Comparison of ENCODE assay signal across 23 mouse cellular contexts in genomic region chr15:83046730-83047129, GRCm38 (mm10).
"Had no signal": no experiment of that assay in that cellular context is flagged by ENCODE, and none has a peak within 500 bp of the region (broad histone marks: within the 10 kb centered on the region; RNA-seq: fewer than 3 reads in every experiment).

No protein-coding gene starts in this region.

- DNase-seq: cerebellum, postnatal 10 days; cerebellum, postnatal 14 days; cerebellum, postnatal 25 days; cerebellum, postnatal 36 days; embryo, embryonic 11 days; forebrain, postnatal 0 days; gastrocnemius, adult 2 months; gastrocnemius, postnatal 10 days; gastrocnemius, postnatal 14 days; gastrocnemius, postnatal 25 days; gastrocnemius, postnatal 36 days; heart, adult 11 months; heart, adult 18-20 months had no signal

- H3K9ac ChIP-seq: embryonic facial prominence, embryonic 12.5 days; embryonic facial prominence, embryonic 13.5 days; embryonic facial prominence, embryonic 15.5 days; forebrain, embryonic 12.5 days; forebrain, embryonic 13.5 days; forebrain, embryonic 15.5 days; forebrain, postnatal 0 days had no signal

- H3K36me3 ChIP-seq: embryonic facial prominence, embryonic 10.5 days; embryonic facial prominence, embryonic 12.5 days; embryonic facial prominence, embryonic 13.5 days; embryonic facial prominence, embryonic 15.5 days; forebrain, embryonic 10.5 days; forebrain, embryonic 12.5 days; forebrain, embryonic 15.5 days; heart, embryonic 10.5 days had no signal

- H3K4me3 ChIP-seq: embryonic facial prominence, embryonic 10.5 days; embryonic facial prominence, embryonic 12.5 days; embryonic facial prominence, embryonic 13.5 days; embryonic facial prominence, embryonic 15.5 days; erythroblast, embryonic 14.5 days; forebrain, embryonic 10.5 days; forebrain, embryonic 12.5 days; forebrain, embryonic 13.5 days; forebrain, embryonic 15.5 days; gastrocnemius, adult 2 months; heart, embryonic 10.5 days had no signal

- H3K27me3 ChIP-seq: embryonic facial prominence, embryonic 12.5 days; embryonic facial prominence, embryonic 13.5 days; embryonic facial prominence, embryonic 15.5 days; forebrain, embryonic 12.5 days; forebrain, embryonic 13.5 days; forebrain, embryonic 15.5 days had no signal

- H3K27ac ChIP-seq: embryonic facial prominence, embryonic 10.5 days; embryonic facial prominence, embryonic 12.5 days; embryonic facial prominence, embryonic 13.5 days; embryonic facial prominence, embryonic 15.5 days; forebrain, embryonic 10.5 days; forebrain, embryonic 12.5 days; forebrain, embryonic 13.5 days; forebrain, embryonic 15.5 days; gastrocnemius, adult 2 months; heart, embryonic 10.5 days had no signal

- H3K9me3 ChIP-seq: embryonic facial prominence, embryonic 12.5 days; embryonic facial prominence, embryonic 13.5 days; embryonic facial prominence, embryonic 15.5 days had no signal
